8 mouse cellular contexts compared by ENCODE assay signal in the genomic region with DNA sequence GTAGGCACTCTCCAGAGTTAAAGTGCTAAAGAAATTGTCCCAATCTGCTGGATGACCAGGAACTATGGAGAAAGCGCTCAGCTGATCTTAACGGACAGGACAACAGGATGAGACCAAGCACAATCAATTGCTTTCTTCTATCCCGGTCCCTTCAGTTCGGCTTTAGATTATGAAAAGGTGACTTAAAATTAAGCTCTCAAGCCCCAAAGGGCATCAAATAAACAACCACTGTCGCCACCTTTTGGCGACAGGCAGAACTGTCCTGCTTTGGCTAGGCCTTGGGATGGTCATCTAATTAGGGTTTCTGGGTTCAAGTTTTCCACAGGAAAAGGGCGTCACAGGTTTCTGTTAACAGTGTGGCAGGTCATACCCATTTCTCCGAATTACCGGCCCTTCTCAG.
DNase-seq lines count a peak whose midpoint lies in the region; ATAC-seq and TF ChIP-seq lines count a peak whose summit lies in the region.

No protein-coding gene starts in this region.

- whole genome bisulfite sequencing in kidney, adult 2 months: 64% methylated on average over 9 of the region's 9 CpGs
- 66% methylated on average over 9 of the region's 9 CpGs for WGBS in kidney, embryonic 16.5 days
- WGBS in forebrain, embryonic 13.5 days: 56% methylated on average over 9 of the region's 9 CpGs

- no peak for ATAC-seq in kidney, embryonic 16.5 days (ENCODE audit: low FRiP score, low TSS enrichment)
- ATAC-seq in forebrain, embryonic 13.5 days: no peak

- no peaks in the 10 kb centered on the region for H3K9me3 ChIP-seq in kidney, embryonic 16.5 days (ENCODE audit: low read length)
- H3K9me3 ChIP-seq in ES-Bruce4 (replicated peaks; ENCODE audit: control insufficient read depth, insufficient read depth, low read length, poor library complexity, severe bottlenecking): no peaks in the 10 kb centered on the region
- H3K9me3 ChIP-seq in forebrain, embryonic 13.5 days (replicated peaks): no peaks in the 10 kb centered on the region

- peak; percentile 44 for DNase-seq in kidney, adult 2 months
- DNase-seq in adipocyte (ENCODE audit: low spot score): peak; percentile 69
- DNase-seq in embryo, embryonic 10 days (ENCODE audit: low spot score): peak; percentile 59
- DNase-seq in layer of hippocampus, postnatal 14 days (ENCODE audit: low spot score in 2 of 2): peak; percentile 23 to 38
- DNase-seq in right cerebral cortex, postnatal 25 days: peak; percentile 23

- no peaks in the 10 kb centered on the region for H3K4me1 ChIP-seq in kidney, adult 2 months (ENCODE audit: control insufficient read depth, insufficient read depth, low read length)
- peaks cover 15% of the 10 kb centered on the region for H3K4me1 ChIP-seq in kidney, embryonic 16.5 days (ENCODE audit: insufficient read depth, low read length)
- peaks cover 7% of the 10 kb centered on the region for H3K4me1 ChIP-seq in ES-Bruce4 (ENCODE audit: control insufficient read depth, insufficient read depth, low read length)
- peaks cover 27% of the 10 kb centered on the region for H3K4me1 ChIP-seq in forebrain, embryonic 13.5 days

- H3K9ac ChIP-seq in kidney, embryonic 16.5 days (replicated peaks; ENCODE audit: low read length): no peak overlapping the region
- H3K9ac ChIP-seq in ES-Bruce4 (ENCODE audit: low read depth, poor library complexity, severe bottlenecking): peak overlapping the region; percentile 25; the same call in 1 of the 2 replicates
- H3K9ac ChIP-seq in forebrain, embryonic 13.5 days: no peak overlapping the region

- no peak overlapping the region for H3K4me2 ChIP-seq in kidney, embryonic 16.5 days (replicated peaks; ENCODE audit: low read depth, low read length)
- no peak overlapping the region for H3K4me2 ChIP-seq in forebrain, embryonic 13.5 days

- no peak overlapping the region for H3K27ac ChIP-seq in kidney, adult 2 months (ENCODE audit: insufficient read depth, low read depth, low read length)
- H3K27ac ChIP-seq in kidney, embryonic 16.5 days (ENCODE audit: low read length): no peak overlapping the region
- H3K27ac ChIP-seq in ES-Bruce4 (ENCODE audit: insufficient read depth, low read length): no peak overlapping the region; the same call in 1 of the 2 replicates
- no peak overlapping the region for H3K27ac ChIP-seq in forebrain, embryonic 13.5 days

- TF ChIP-seq POLR2A in kidney, adult 2 months (IDR thresholded peaks at IDR 0.05; ENCODE audit: low read depth, low read length): no peak
- TF ChIP-seq POLR2A in ES-Bruce4 (IDR thresholded peaks at IDR 0.05; ENCODE audit: insufficient read depth, low read length): no peak

- peak; percentile 80 for TF ChIP-seq CTCF in kidney, adult 2 months (conservative IDR thresholded peaks at IDR 0.05; ENCODE audit: insufficient read depth, insufficient read length, low read depth, low read length)
- TF ChIP-seq CTCF in ES-Bruce4 (IDR thresholded peaks at IDR 0.05; ENCODE audit: low read depth, low read length): peak; percentile 58

- H3K36me3 ChIP-seq in kidney, adult 2 months (ENCODE audit: control insufficient read depth, insufficient read depth, low read length): no peaks in the 10 kb centered on the region
- no peaks in the 10 kb centered on the region for H3K36me3 ChIP-seq in kidney, embryonic 16.5 days (ENCODE audit: insufficient read depth, low read length)
- H3K36me3 ChIP-seq in ES-Bruce4 (ENCODE audit: control insufficient read depth, insufficient read depth, low read length, poor library complexity, severe bottlenecking): no peaks in the 10 kb centered on the region
- H3K36me3 ChIP-seq in forebrain, embryonic 13.5 days (ENCODE audit: poor library complexity, severe bottlenecking): no peaks in the 10 kb centered on the region

- no peak overlapping the region for H3K4me3 ChIP-seq in kidney, adult 2 months (ENCODE audit: insufficient read depth, low read depth, low read length)
- no peak overlapping the region for H3K4me3 ChIP-seq in kidney, embryonic 16.5 days (ENCODE audit: low read length)
- no peak overlapping the region for H3K4me3 ChIP-seq in ES-Bruce4 (ENCODE audit: low read depth, low read length)
- H3K4me3 ChIP-seq in forebrain, embryonic 13.5 days: no peak overlapping the region

- no peak for TF ChIP-seq EP300 in ES-Bruce4 (IDR thresholded peaks at IDR 0.05; ENCODE audit: insufficient read depth, low read depth, low read length)

- H3K27me3 ChIP-seq in kidney, adult 2 months (replicated peaks; ENCODE audit: control insufficient read depth, insufficient read depth, low read length): no peaks in the 10 kb centered on the region
- H3K27me3 ChIP-seq in kidney, embryonic 16.5 days (ENCODE audit: insufficient read depth, low read length): no peaks in the 10 kb centered on the region
- H3K27me3 ChIP-seq in ES-Bruce4 (ENCODE audit: control insufficient read depth, insufficient read depth, low read length, poor library complexity, severe bottlenecking): no peaks in the 10 kb centered on the region
- no peaks in the 10 kb centered on the region for H3K27me3 ChIP-seq in forebrain, embryonic 13.5 days
